Mouse (Mus musculus) stomach, embryonic 14.5 days (tissue): Measurements from ENCODE around the gene Lpar6. TPM values are rescaled to one million over a fixed set of nuclear protein-coding genes. Genes with fewer than 3 reads are reported as not detected.

Experiments used
- ATAC-seq: fragments of 200-750 bp; cut with Nextera tagmentation; 2 replicates; pipeline ENCODE4 v1.8.0; 2017; ENCODE audit warnings: low read depth, moderate TSS enrichment; ENCODE audit not compliant: insufficient number of reproducible peaks, insufficient read depth, low FRiP score
- H3K27ac ChIP-seq: fragments of 300-500 bp; sonication (generic); 2 replicates; pipeline ENCODE4 v1.5.1; 2014; ENCODE audit warnings: mild to moderate bottlenecking, low read length, moderate library complexity, mixed read lengths
- H3K27me3 ChIP-seq: fragments of 300-500 bp; sonication (generic); 2 replicates; pipeline ENCODE4 v1.6.1; 2014; ENCODE audit warnings: low read length, control low read depth, mixed read lengths; ENCODE audit not compliant: control insufficient read depth, insufficient read depth
- H3K36me3 ChIP-seq: fragments of 300-500 bp; sonication (generic); 2 replicates; pipeline ENCODE4 v1.6.1; 2014; ENCODE audit warnings: mild to moderate bottlenecking, control low read depth, low read length, moderate library complexity, mixed read lengths; ENCODE audit not compliant: control insufficient read depth, insufficient read depth
- H3K4me1 ChIP-seq: fragments of 300-500 bp; sonication (generic); 2 replicates; pipeline ENCODE4 v1.6.1; 2014; ENCODE audit warnings: low read length, control low read depth, mixed read lengths; ENCODE audit not compliant: control insufficient read depth, insufficient read depth
- H3K4me2 ChIP-seq: fragments of 300-500 bp; sonication (generic); replicated peaks from 2 replicates; pipeline ENCODE4 v1.6.1; 2014; ENCODE audit warnings: low read depth, low read length, control low read depth
- H3K4me3 ChIP-seq: fragments of 300-500 bp; sonication (generic); 2 replicates; pipeline ENCODE4 v1.5.1; 2014; ENCODE audit warnings: low read depth, low read length, control low read depth
- H3K9ac ChIP-seq: fragments of 300-500 bp; sonication (generic); replicated peaks from 2 replicates; pipeline ENCODE4 v1.6.1; 2014; ENCODE audit warnings: low read depth, mild to moderate bottlenecking, control low read depth, low read length, moderate library complexity, mixed read lengths
- H3K9me3 ChIP-seq: fragments of 300-500 bp; sonication (generic); 2 replicates; pipeline ENCODE4 v1.6.1; 2016; ENCODE audit warnings: low read depth, low read length, control low read depth; ENCODE audit not compliant: control insufficient read depth
- WGBS: fragments of 180-500 bp; shearing (Covaris S2); extraction: QIAGEN DNeasy Blood & Tissue Kit; methylation state at CpG from one replicate; pipeline ENCODE4 v1.1.7; 2014; 5-methylcytosine and 5-hydroxymethylcytosine counted together
- polyA plus RNA-seq: library from polyadenylated mRNA; unstranded; fragments of >200 nt; fragmentation: Nextera tagmentation; extraction: Ambion mirVana; gene quantifications from 2 replicates; pipeline ENCODE4 v1.2.1, GENCODE M21; 2014

Gene Lpar6
- 15.5 and 16.3 TPM in 2 replicates for polyA plus RNA-seq

DNA sequence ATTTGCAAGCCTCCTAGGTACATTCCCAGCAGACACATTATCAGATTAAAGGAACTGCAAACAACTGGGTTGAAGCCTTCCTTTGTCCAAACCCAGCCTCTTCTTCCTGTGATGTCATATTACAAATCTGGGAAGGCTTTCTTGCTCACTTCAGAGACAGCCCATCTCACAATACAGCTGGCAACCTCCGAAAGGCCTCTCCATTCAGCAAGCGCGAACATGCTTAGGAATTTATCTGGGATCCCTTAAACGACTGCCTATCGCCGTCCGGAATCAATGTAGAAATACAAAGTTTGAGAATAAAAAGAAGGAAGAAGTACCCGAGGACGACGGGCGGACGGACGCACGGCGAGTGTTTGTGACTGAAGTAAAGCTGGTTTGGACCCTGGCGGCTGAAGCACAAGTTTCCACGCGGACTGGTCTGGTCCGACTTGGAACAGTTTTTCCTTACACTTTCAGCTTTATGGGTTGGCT is at the start of gene Lpar6:
TSS of gene Lpar6 (plus strand) at position 48 of the 474 bp plus-strand sequence.
- peak within 1 kb of the TSS; percentile 98 for H3K27ac ChIP-seq
- H3K4me1 ChIP-seq: peaks cover 9% of the 10 kb centered on the region
- H3K36me3 ChIP-seq: no peaks in the 10 kb centered on the region
- peak within 1 kb of the TSS; percentile 58 for H3K4me2 ChIP-seq
- peak within 1 kb of the TSS; percentile 43 for H3K9ac ChIP-seq
- H3K27me3 ChIP-seq: no peaks in the 10 kb centered on the region
- H3K4me3 ChIP-seq: peak within 1 kb of the TSS; percentile 60
- peak; percentile 87 for ATAC-seq
- no peaks in the 10 kb centered on the region for H3K9me3 ChIP-seq
- under 1% methylated on average over 19 of the region's 19 CpGs for WGBS

DNA sequence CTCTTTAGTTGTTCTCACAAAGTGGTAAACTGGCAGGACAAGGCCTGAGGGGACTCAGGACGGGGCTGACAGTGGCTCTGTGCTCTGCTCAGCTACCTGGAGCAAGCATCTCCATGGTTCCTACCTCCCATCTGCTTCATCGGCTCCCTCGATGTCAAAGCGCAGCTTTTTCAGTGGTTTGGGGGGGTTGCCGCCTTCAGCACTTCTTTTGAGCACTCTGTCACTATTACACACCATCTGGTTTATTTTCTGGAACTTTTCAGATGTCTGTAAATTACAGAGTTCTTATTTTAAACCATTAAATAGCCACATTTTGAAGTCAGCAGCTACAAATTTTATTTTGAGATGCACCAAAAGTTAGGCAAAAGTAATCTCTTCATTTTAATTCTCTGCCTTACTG is 38.6 kb upstream of the Lpar6 start:
- no peaks in the 10 kb centered on the region for H3K27me3 ChIP-seq
- 0 out of 2 replicates have a peak, but pooled peaks cover 2% of the 10 kb centered on the region for H3K4me1 ChIP-seq
- H3K4me3 ChIP-seq: no peak overlapping the region
- 56% methylated on average over 5 of the region's 5 CpGs for WGBS
- no peaks in the 10 kb centered on the region for H3K36me3 ChIP-seq
- no peak overlapping the region for H3K4me2 ChIP-seq
- H3K9ac ChIP-seq: no peak overlapping the region
- no peak overlapping the region for H3K27ac ChIP-seq
- no peaks in the 10 kb centered on the region for H3K9me3 ChIP-seq
- ATAC-seq: no peak

- Histone ChIP-seq H3K4me1 (0 out of 2 replicates have a peak, but pooled peaks cover 2% of the 10 kb centered on the region), H3K27ac (no peak overlapping the region), H3K9me3 (no peaks in the 10 kb centered on the region), H3K27me3 (no peaks in the 10 kb centered on the region), H3K4me2 (no peak overlapping the region), H3K36me3 (no peaks in the 10 kb centered on the region), H3K4me3 (no peak overlapping the region), H3K9ac (no peak overlapping the region)
- no peak for ATAC-seq
- 49% methylated on average over 3 of the region's 3 CpGs for WGBS
Measured at GRCm38 (mm10) chr14:73201447-73201846, 36.2 kb upstream of the Lpar6 start.

DNA sequence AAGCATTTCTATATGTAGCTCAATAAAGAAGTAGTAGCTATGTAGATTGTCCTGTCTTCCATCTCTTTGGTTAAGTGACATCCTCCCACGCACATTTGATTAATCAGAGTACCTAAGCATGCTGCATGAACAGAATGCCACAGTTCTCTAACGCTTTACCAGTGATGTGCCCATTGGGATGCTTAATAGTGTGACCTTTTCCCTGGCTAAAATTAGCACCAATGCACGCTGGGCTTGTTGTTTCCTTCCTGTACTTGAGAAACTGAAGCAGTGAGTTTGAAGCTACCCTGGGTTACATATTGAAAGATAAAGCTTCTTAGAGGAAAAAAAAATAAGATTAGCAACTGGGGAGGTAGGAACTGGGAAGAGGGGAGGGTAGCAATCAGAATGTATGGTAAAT is 33.7 kb upstream of the Lpar6 start:
- 73% methylated on average over 3 of the region's 3 CpGs for WGBS

GRCm38 (mm10) chr14:73209262-73209661 is 28.4 kb upstream of the Lpar6 start:
- Histone ChIP-seq H3K4me3 (no peak overlapping the region), H3K4me2 (no peak overlapping the region), H3K36me3 (no peaks in the 10 kb centered on the region), H3K9ac (no peak overlapping the region), H3K27me3 (no peaks in the 10 kb centered on the region), H3K9me3 (no peaks in the 10 kb centered on the region), H3K4me1 (no peaks in the 10 kb centered on the region), H3K27ac (no peak overlapping the region)
- no peak for ATAC-seq

More for the DNA sequence above, 33.7 kb upstream of the Lpar6 start:
- H3K27me3 ChIP-seq: no peaks in the 10 kb centered on the region
- H3K27ac ChIP-seq: no peak overlapping the region
- ATAC-seq: no peak
- H3K4me1 ChIP-seq: no peaks in the 10 kb centered on the region
- H3K4me3 ChIP-seq: no peak overlapping the region
- no peak overlapping the region for H3K9ac ChIP-seq
- no peaks in the 10 kb centered on the region for H3K36me3 ChIP-seq
- H3K4me2 ChIP-seq: no peak overlapping the region
- no peaks in the 10 kb centered on the region for H3K9me3 ChIP-seq

DNA sequence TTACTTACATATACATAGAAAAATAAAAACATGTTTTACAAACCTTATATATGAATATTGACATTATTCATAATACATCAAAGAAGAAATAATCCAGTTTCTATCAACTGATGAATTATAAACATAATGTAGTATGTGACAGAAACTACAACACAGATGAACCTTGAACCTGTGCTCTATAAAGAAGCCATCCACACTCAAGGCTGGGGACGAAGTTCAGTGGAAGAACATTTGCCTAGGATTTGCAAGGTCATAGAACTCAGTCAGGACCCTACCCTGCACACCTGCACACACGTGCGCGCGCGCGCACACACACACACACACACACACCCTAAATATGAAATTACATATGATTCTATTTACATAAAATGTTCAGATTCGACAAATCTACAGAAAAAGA is 27.5 kb upstream of the Lpar6 start:
- H3K27me3 ChIP-seq: no peaks in the 10 kb centered on the region
- no peak overlapping the region for H3K4me2 ChIP-seq
- no peak for ATAC-seq
- no peak overlapping the region for H3K27ac ChIP-seq
- no peaks in the 10 kb centered on the region for H3K4me1 ChIP-seq
- no peak overlapping the region for H3K9ac ChIP-seq
- no peaks in the 10 kb centered on the region for H3K9me3 ChIP-seq
- no peaks in the 10 kb centered on the region for H3K36me3 ChIP-seq
- 90% methylated on average over 8 of the region's 8 CpGs for WGBS
- no peak overlapping the region for H3K4me3 ChIP-seq

DNA sequence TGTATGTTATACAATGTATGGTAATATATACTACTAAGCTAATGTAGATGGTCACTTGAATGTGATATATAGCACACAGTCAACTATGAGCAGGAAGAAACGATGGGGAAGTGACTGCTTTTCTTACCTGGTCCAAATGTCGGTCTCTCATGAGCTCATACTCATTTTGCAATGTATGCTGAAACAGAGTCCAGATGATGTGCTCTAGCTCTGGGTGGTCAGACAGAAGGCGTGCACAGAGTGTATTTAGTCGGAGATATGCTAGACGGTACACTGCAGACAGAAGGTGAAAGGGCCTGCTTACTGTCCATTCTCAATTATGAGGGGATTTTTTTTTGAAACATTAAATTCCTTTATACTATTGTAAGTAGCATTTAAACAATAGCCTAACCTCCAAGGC is 26.2 kb upstream of the Lpar6 start:
- H3K27ac ChIP-seq: no peak overlapping the region
- ATAC-seq: no peak
- H3K36me3 ChIP-seq: no peaks in the 10 kb centered on the region
- H3K4me1 ChIP-seq: no peaks in the 10 kb centered on the region
- 95% methylated on average over 5 of the region's 5 CpGs for WGBS
- H3K9me3 ChIP-seq: no peaks in the 10 kb centered on the region
- H3K9ac ChIP-seq: no peak overlapping the region
- H3K4me2 ChIP-seq: no peak overlapping the region
- H3K4me3 ChIP-seq: no peak overlapping the region
- H3K27me3 ChIP-seq: no peaks in the 10 kb centered on the region

DNA sequence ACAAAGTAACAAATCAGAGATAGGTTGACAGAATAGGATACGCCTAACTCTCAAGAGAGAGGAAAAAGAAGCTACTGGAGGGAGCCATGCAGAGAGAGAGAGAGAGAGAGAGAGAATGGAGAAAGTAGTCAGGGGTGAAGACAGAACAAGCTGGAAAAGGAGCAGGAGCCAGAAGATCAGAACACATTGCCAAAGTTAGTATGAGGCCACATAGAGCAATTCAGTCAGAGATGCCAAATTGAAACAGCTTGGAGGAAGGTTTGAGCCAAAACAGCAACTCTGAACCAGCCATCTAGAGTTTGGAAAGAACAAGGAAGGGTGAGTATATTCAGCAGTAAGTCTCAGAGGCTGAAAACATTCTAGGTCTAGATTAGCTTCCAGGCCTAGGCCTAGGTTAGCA is 20.6 kb upstream of the Lpar6 start:
- no peaks in the 10 kb centered on the region for H3K36me3 ChIP-seq
- no peak for ATAC-seq
- no peaks in the 10 kb centered on the region for H3K4me1 ChIP-seq
- WGBS: 75% methylated on average over 1 of the region's 1 CpGs
- no peak overlapping the region for H3K9ac ChIP-seq
- no peaks in the 10 kb centered on the region for H3K9me3 ChIP-seq
- H3K27me3 ChIP-seq: no peaks in the 10 kb centered on the region
- H3K27ac ChIP-seq: no peak overlapping the region
- no peak overlapping the region for H3K4me3 ChIP-seq
- H3K4me2 ChIP-seq: no peak overlapping the region

DNA sequence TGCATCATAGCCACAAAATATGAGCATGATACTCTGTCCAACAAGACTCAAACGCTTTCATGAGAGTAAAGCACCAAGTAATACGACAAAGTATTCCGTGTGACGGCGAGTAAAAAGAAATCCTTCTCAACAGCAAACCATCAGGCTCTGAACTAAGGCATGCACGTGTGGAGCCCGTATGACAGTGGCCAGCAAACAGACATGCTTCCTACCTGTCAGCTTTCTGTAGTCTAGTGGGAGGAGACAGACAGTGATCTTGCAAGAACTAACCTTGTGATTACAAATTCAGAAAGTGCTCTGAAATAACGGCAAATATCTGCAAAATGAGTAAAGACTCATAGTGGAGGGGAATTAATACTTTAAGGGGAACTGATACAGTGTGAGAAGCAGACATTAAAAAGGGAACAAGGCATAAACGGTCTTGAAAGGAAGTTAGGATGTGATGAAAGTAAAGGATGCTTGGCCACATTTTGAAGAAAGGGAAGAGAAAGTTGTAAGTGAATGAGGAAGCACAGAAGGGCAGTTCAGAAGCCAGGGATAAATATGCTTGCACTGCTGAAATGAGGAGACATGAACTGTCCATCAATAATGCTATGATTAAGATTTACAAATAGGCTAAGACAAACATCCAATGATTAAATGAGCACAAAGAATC is 15.3 kb upstream of the Lpar6 start:
- WGBS: 86% methylated on average over 9 of the region's 9 CpGs
- no peak overlapping the region for H3K9ac ChIP-seq
- no peak overlapping the region for H3K4me3 ChIP-seq

More for the DNA sequence above, 15.3 kb upstream of the Lpar6 start:
- Histone ChIP-seq H3K36me3 (no peaks in the 10 kb centered on the region), H3K4me1 (0 out of 2 replicates have a peak, but pooled peaks cover under 1% of the 10 kb centered on the region), H3K27ac (no peak overlapping the region), H3K4me2 (no peak overlapping the region), H3K27me3 (no peaks in the 10 kb centered on the region), H3K9me3 (no peaks in the 10 kb centered on the region)
- ATAC-seq: no peak
